Mouse (Mus musculus): ENCODE measurements around the gene Ctf1.

Gene Ctf1

GRCm38 (mm10) chr7:127691221-127691989 is 21.1 kb upstream of the Ctf1 start:
- CTCF ChIA-PET, result interaction anchor here (1.1 kb wide), 1 partner anchor 17 kb away, joined by 3 read pairs; no protein-coding TSS in a partner anchor

GRCm38 (mm10) chr7:127693290-127693689 is 19.2 kb upstream of the Ctf1 start:
- CTCF ChIA-PET, result no interaction called here

- CTCF ChIA-PET, result interaction anchor here (0.7 kb wide), 2 partner anchors 9 to 453 kb away, joined by 3 to 4 read pairs; no protein-coding TSS in a partner anchor
Measured at GRCm38 (mm10) chr7:127693730-127694129, 18.8 kb upstream of the Ctf1 start.

GRCm38 (mm10) chr7:127698986-127699385 is 13.6 kb upstream of the Ctf1 start:
- CTCF ChIA-PET, result no interaction called here

GRCm38 (mm10) chr7:127700712-127701331 is 11.7 kb upstream of the Ctf1 start:
- CTCF ChIA-PET, result interaction anchor here (0.7 kb wide), 1 partner anchor 627 kb away, joined by 3 read pairs; no protein-coding TSS in a partner anchor

GRCm38 (mm10) chr7:127703561-127704178 is 8.9 kb upstream of the Ctf1 start:
- CTCF ChIA-PET, result no interaction called here

GRCm38 (mm10) chr7:127704598-127704997 is 7.9 kb upstream of the Ctf1 start:
- CTCF ChIA-PET, result no interaction called here

- CTCF ChIA-PET, result no interaction called here
Measured at GRCm38 (mm10) chr7:127705706-127706105, 6.8 kb upstream of the Ctf1 start.

- CTCF ChIA-PET, result interaction anchor here (0.6 kb wide), 1 partner anchor 264 kb away, joined by 3 read pairs; no protein-coding TSS in a partner anchor
Measured at GRCm38 (mm10) chr7:127707045-127707956, 5.2 kb upstream of the Ctf1 start.

- CTCF ChIA-PET, result no interaction called here
Measured at GRCm38 (mm10) chr7:127707957-127708206, 4.7 kb upstream of the Ctf1 start.

- CTCF ChIA-PET, result no interaction called here
Measured at GRCm38 (mm10) chr7:127708207-127709078, 4.1 kb upstream of the Ctf1 start, which contains the start of gene Bcl7c. Gene Bcl7c, minus strand, starts transcription at chr7:127708933.

GRCm38 (mm10) chr7:127709261-127709979 is 3.1 kb upstream of the Ctf1 start:
- CTCF ChIA-PET, result interaction anchor here (0.6 kb wide), 1 partner anchor 34 kb away, joined by 3 read pairs; no protein-coding TSS in a partner anchor

GRCm38 (mm10) chr7:127711031-127711430 is 1.5 kb upstream of the Ctf1 start:
- CTCF ChIA-PET, result no interaction called here

- CTCF ChIA-PET, result no interaction called here
Measured at GRCm38 (mm10) chr7:127711456-127711855, 1.1 kb upstream of the Ctf1 start.

GRCm38 (mm10) chr7:127714816-127715215 is 2.3 kb downstream of the Ctf1 start:
- CTCF ChIA-PET, result no interaction called here

GRCm38 (mm10) chr7:127716992-127717391 is 4.5 kb downstream of the Ctf1 start:
- CTCF ChIA-PET, result no interaction called here

GRCm38 (mm10) chr7:127718339-127718738 is 5.8 kb downstream of the Ctf1 start:
- CTCF ChIA-PET, result no interaction called here

GRCm38 (mm10) chr7:127719258-127719657 is 6.7 kb downstream of the Ctf1 start:
- CTCF ChIA-PET, result no interaction called here

GRCm38 (mm10) chr7:127725490-127725889 is 13.0 kb downstream of the Ctf1 start:
- CTCF ChIA-PET, result no interaction called here

- CTCF ChIA-PET, result no interaction called here
Measured at GRCm38 (mm10) chr7:127725924-127726323, 13.4 kb downstream of the Ctf1 start.
